Mouse (Mus musculus): ENCODE results near the gene Gmfg. TPM values are rescaled to one million over a fixed set of nuclear protein-coding genes. Genes with fewer than 3 reads are reported as not detected.

Gmfg gene
- polyA plus RNA-seq, 1 experiment from 2014 or later = 2.8 TPM

DNA sequence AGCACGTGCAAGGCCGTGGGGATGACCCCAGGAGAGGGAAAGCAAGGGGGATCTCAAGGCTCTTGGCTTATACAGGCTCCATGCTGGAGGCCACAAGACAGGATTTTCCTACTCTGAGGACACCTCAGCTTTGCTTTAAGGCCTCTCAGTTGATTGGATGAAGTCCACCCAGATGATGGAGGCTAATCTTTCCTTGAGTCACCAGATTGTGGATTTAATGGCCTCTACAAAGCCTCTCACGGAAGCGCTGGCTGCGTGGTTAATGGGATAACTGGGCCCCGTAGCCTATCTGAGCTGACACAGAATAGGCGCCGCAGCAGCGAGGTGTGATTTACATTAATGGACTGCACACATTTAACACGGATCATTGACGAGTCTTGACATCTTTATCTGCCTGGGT lies 58.2 kb downstream of the Gmfg start:
- 68% methylated on average over 11 of the region's 11 CpGs for WGBS
- no peak overlapping the region for H3K4me2 ChIP-seq
- no peaks in the 10 kb centered on the region for H3K9me3 ChIP-seq (replicated peaks)
- H3K4me1 ChIP-seq = 0 out of 2 replicates have a peak, but pooled peaks cover 4% of the 10 kb centered on the region
- H3K36me3 ChIP-seq (ENCODE audit: poor library complexity, severe bottlenecking) = no peaks in the 10 kb centered on the region
- H3K27ac ChIP-seq = no peak overlapping the region; the same call in 1 of the 2 replicates
- H3K27me3 ChIP-seq = no peaks in the 10 kb centered on the region
- H3K9ac ChIP-seq = no peak overlapping the region
- ATAC-seq = no peak
- H3K4me3 ChIP-seq = no peak overlapping the region

Other genes with a start within 250 kb of the Gmfg start
- gene Eid2, start 169.6 kb upstream of the Gmfg start, polyA plus RNA-seq (2015; fragmentation: Nextera tagmentation; extraction: Ambion mirVana) = 3.3 TPM in 2 replicates
- 30.3 and 31.4 TPM in 2 replicates for gene Eid2b, start 159.7 kb upstream of the Gmfg start, polyA plus RNA-seq (2015; fragmentation: Nextera tagmentation; extraction: Ambion mirVana)
- 0.33 and 0.39 TPM in 2 replicates for gene Selenov, start 146.3 kb upstream of the Gmfg start, polyA plus RNA-seq (2015; fragmentation: Nextera tagmentation; extraction: Ambion mirVana)
- gene Dll3, start 135.2 kb upstream of the Gmfg start, polyA plus RNA-seq (2015; fragmentation: Nextera tagmentation; extraction: Ambion mirVana) = 20.3 and 22.2 TPM in 2 replicates
- gene Timm50, start 125.4 kb upstream of the Gmfg start, polyA plus RNA-seq (2015; fragmentation: Nextera tagmentation; extraction: Ambion mirVana) = 168 and 179 TPM in 2 replicates
- 93.4 and 102 TPM in 2 replicates for gene Supt5, start 98.7 kb upstream of the Gmfg start, polyA plus RNA-seq (2015; fragmentation: Nextera tagmentation; extraction: Ambion mirVana)
- gene Rps16, start 86.8 kb upstream of the Gmfg start, polyA plus RNA-seq (2015; fragmentation: Nextera tagmentation; extraction: Ambion mirVana) = 644 and 704 TPM in 2 replicates
- gene Plekhg2, start 64.8 kb upstream of the Gmfg start, polyA plus RNA-seq (2015; fragmentation: Nextera tagmentation; extraction: Ambion mirVana) = 43.1 and 50.0 TPM in 2 replicates
- 4.5 and 4.8 TPM in 2 replicates for gene Zfp36, start 57.2 kb upstream of the Gmfg start, polyA plus RNA-seq (2015; fragmentation: Nextera tagmentation; extraction: Ambion mirVana)
- 49.3 and 51.5 TPM in 2 replicates for gene Med29, start 44.7 kb upstream of the Gmfg start, polyA plus RNA-seq (2015; fragmentation: Nextera tagmentation; extraction: Ambion mirVana)
- 95.4 and 97.1 TPM in 2 replicates for gene Paf1, start 44.5 kb upstream of the Gmfg start, polyA plus RNA-seq (2015; fragmentation: Nextera tagmentation; extraction: Ambion mirVana)
- 5.9 and 6.1 TPM in 2 replicates for gene Lrfn1, start 14.5 kb downstream of the Gmfg start, polyA plus RNA-seq (2015; fragmentation: Nextera tagmentation; extraction: Ambion mirVana)
- not detected in 2 replicates for gene Ifnl2, start 73.0 kb downstream of the Gmfg start, polyA plus RNA-seq (2015; fragmentation: Nextera tagmentation; extraction: Ambion mirVana)
- not detected in 2 replicates for gene Ifnl3, start 85.4 kb downstream of the Gmfg start, polyA plus RNA-seq (2015; fragmentation: Nextera tagmentation; extraction: Ambion mirVana)
- not detected in 2 replicates for gene Sycn, start 103.4 kb downstream of the Gmfg start, polyA plus RNA-seq (2015; fragmentation: Nextera tagmentation; extraction: Ambion mirVana)
- gene Nccrp1, start 109.8 kb downstream of the Gmfg start, polyA plus RNA-seq (2015; fragmentation: Nextera tagmentation; extraction: Ambion mirVana) = not detected in 2 replicates
- gene Samd4b, start 160.7 kb downstream of the Gmfg start, polyA plus RNA-seq (2015; fragmentation: Nextera tagmentation; extraction: Ambion mirVana) = 20.0 and 20.5 TPM in 2 replicates
- gene Pak4, start 160.7 kb downstream of the Gmfg start, polyA plus RNA-seq (2015; fragmentation: Nextera tagmentation; extraction: Ambion mirVana) = 36.1 and 36.8 TPM in 2 replicates
- not detected in 2 replicates for gene Acp7, start 193.9 kb downstream of the Gmfg start, polyA plus RNA-seq (2015; fragmentation: Nextera tagmentation; extraction: Ambion mirVana)